Mouse (Mus musculus) forebrain, embryonic 11.5 days (tissue): ENCODE measurements around the gene Fam155a. TPM values are rescaled to one million over a fixed set of nuclear protein-coding genes. Genes with fewer than 3 reads are reported as not detected.

Source experiments
- ATAC-seq: fragments of 200-750 bp; cut with Nextera tagmentation; replicated peaks from 2 replicates; pipeline ENCODE4 v1.8.0; 2017; ENCODE audit warnings: moderate TSS enrichment; ENCODE audit not compliant: low FRiP score
- DNase-seq: peaks from one replicate; pipeline ENCODE4 v3.0.0-alpha.2; 2017; ENCODE audit warnings: low spot score
- H3K27ac ChIP-seq: fragments of 300-500 bp; sonication (generic); 2 replicates; pipeline ENCODE4 v1.5.1; 2014; ENCODE audit warnings: low read depth, low read length
- H3K27me3 ChIP-seq: fragments of 300-500 bp; sonication (generic); 2 replicates; pipeline ENCODE4 v1.6.1; 2014; ENCODE audit warnings: mild to moderate bottlenecking, low read length, mixed read lengths; ENCODE audit not compliant: control insufficient read depth, insufficient read depth
- H3K36me3 ChIP-seq: fragments of 300-500 bp; sonication (generic); 2 replicates; pipeline ENCODE4 v1.6.1; 2014; ENCODE audit warnings: mild to moderate bottlenecking, low read length, moderate library complexity, mixed read lengths; ENCODE audit not compliant: control insufficient read depth, insufficient read depth
- H3K4me1 ChIP-seq: fragments of 300-500 bp; sonication (generic); replicated peaks from 2 replicates; pipeline ENCODE4 v1.6.1; 2014; ENCODE audit warnings: low read length, mixed read lengths; ENCODE audit not compliant: control insufficient read depth, insufficient read depth
- H3K4me2 ChIP-seq: fragments of 300-500 bp; sonication (generic); 2 replicates; pipeline ENCODE4 v1.6.1; 2014; ENCODE audit warnings: low read depth, mild to moderate bottlenecking, low read length, moderate library complexity, mixed read lengths; ENCODE audit not compliant: severe bottlenecking
- H3K4me3 ChIP-seq: fragments of 300-500 bp; sonication (generic); 2 replicates; pipeline ENCODE4 v1.5.1; 2014; ENCODE audit warnings: low read depth, low read length
- H3K9ac ChIP-seq: fragments of 300-500 bp; sonication (generic); 2 replicates; pipeline ENCODE4 v1.6.1; 2014; ENCODE audit warnings: low read length
- H3K9me3 ChIP-seq: fragments of 300-500 bp; sonication (generic); 2 replicates; pipeline ENCODE4 v1.6.1; 2016; ENCODE audit warnings: low read length, mixed read lengths; ENCODE audit not compliant: control insufficient read depth
- WGBS: fragments of 180-500 bp; shearing (Covaris S2); extraction: QIAGEN DNeasy Blood & Tissue Kit; methylation state at CpG from one replicate; pipeline ENCODE4 v1.1.7; 2014; 5-methylcytosine and 5-hydroxymethylcytosine counted together
- polyA plus RNA-seq: library from polyadenylated mRNA; unstranded; fragments of >200 nt; fragmentation: Nextera tagmentation; extraction: Ambion mirVana; gene quantifications from 2 replicates; pipeline ENCODE4 v1.2.1, GENCODE M21; 2014

The Fam155a gene
- polyA plus RNA-seq, 1 experiment from 2014 or later: 3.4 TPM

GRCm38 (mm10) chr8:9303526-9304135, 467.3 kb downstream of the Fam155a start:
- no peak overlapping the region for H3K9ac ChIP-seq
- no peak overlapping the region for H3K4me2 ChIP-seq
- no peak for ATAC-seq
- no peak overlapping the region for H3K4me3 ChIP-seq
- no peaks in the 10 kb centered on the region for H3K27me3 ChIP-seq
- WGBS: 69% methylated on average over 6 of the region's 6 CpGs
- H3K9me3 ChIP-seq: no peaks in the 10 kb centered on the region
- no peaks in the 10 kb centered on the region for H3K36me3 ChIP-seq
- DNase-seq: no peak
- no peaks in the 10 kb centered on the region for H3K4me1 ChIP-seq
- no peak overlapping the region for H3K27ac ChIP-seq

- no peaks in the 10 kb centered on the region for H3K9me3 ChIP-seq
- no peak overlapping the region for H3K4me3 ChIP-seq
- no peak for ATAC-seq
- WGBS: 92% methylated on average over 2 of the region's 2 CpGs
- no peaks in the 10 kb centered on the region for H3K36me3 ChIP-seq
- H3K27ac ChIP-seq: no peak overlapping the region
- H3K9ac ChIP-seq: no peak overlapping the region
- no peak overlapping the region for H3K4me2 ChIP-seq
- H3K4me1 ChIP-seq: no peaks in the 10 kb centered on the region
- H3K27me3 ChIP-seq: no peaks in the 10 kb centered on the region
- no peak for DNase-seq
These were observed 475.9 kb downstream of the Fam155a start for GRCm38 (mm10) chr8:9295046-9295445.

DNA sequence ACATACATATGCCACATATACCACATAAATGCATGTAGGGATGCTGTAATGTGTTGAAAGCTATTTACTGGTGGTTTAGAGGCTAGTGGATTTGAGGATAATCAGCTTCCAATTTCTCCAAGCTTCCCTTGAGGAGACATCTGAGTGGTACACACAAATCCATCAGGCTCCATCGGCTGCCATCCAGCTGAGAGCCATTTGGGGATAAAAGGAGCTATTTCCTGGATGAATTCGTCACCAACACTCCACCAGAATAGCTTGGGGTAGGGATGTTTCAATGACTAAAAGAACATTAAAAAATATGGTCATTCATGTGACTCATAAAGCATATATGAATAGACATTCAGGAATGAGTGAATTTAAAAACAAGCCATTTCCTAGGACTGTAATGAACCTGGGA, 478.4 kb downstream of the Fam155a start:
- no peak overlapping the region for H3K4me3 ChIP-seq
- no peaks in the 10 kb centered on the region for H3K36me3 ChIP-seq
- H3K27me3 ChIP-seq: no peaks in the 10 kb centered on the region
- WGBS: 75% methylated on average over 2 of the region's 2 CpGs
- no peak overlapping the region for H3K9ac ChIP-seq
- ATAC-seq (no peak), DNase-seq (no peak)
- H3K27ac ChIP-seq: no peak overlapping the region
- H3K9me3 ChIP-seq: no peaks in the 10 kb centered on the region
- no peak overlapping the region for H3K4me2 ChIP-seq
- H3K4me1 ChIP-seq: no peaks in the 10 kb centered on the region

DNA sequence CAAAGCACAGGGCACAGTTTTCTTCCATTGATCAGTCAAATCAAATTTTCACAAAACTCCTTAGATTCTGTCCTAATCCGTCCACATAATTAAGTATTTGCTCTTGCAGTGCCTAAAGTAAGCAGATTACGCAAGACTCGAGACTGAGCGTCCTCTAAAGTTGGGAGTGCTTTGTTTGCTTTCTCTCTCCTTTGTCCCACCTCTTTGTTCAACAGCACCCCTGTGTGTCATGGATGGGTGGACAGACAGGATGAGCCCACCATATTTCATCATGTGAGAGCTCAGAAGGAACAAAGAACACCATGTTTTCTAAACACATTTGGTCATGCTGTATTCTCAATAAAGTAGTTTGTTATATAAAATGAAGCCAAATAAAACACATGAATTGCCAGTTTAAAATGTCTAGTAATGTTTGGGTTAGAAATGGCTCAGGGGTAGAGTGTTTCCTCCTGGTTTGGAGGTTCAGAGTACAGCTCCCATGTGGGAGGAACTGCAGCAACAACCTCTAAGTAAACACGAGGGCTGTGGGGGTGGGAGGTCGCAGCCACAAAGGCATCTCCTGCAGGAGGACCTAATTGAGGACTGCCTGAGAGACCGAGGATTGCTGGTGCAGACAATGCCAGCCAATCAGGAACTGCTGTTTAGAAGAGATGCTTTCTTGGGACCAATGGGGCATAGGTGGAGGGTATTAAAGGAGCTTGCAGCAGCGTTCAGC, 482.8 kb downstream of the Fam155a start:
- Histone ChIP-seq H3K4me3 (no peak overlapping the region), H3K27ac (no peak overlapping the region), H3K4me2 (no peak overlapping the region), H3K9me3 (no peaks in the 10 kb centered on the region), H3K27me3 (no peaks in the 10 kb centered on the region), H3K9ac (no peak overlapping the region), H3K4me1 (no peaks in the 10 kb centered on the region), H3K36me3 (no peaks in the 10 kb centered on the region)
- no peak for DNase-seq
- 19% methylated on average over 8 of the region's 8 CpGs for WGBS
- no peak for ATAC-seq

DNA sequence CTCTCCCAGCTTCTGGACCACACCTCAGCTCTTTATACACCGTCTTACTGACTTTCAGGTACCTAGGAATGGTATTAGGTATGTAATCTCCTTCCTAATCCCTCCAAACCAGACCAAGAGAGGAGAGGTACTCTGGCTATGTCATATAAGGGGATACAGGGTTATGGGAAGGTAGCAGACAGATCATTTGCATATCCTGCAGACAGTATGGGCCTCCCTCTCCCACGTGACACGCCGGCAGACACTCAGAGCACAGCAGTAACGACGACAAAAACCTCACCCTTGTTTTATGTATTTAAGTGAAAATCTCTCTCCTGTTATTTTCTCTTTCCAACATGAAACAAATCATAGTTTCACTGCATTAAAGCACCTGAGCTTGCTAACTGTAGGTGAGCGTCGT, 496.8 kb downstream of the Fam155a start:
- Histone ChIP-seq H3K9ac (no peak overlapping the region), H3K4me3 (no peak overlapping the region), H3K4me2 (no peak overlapping the region), H3K4me1 (no peaks in the 10 kb centered on the region), H3K27me3 (no peaks in the 10 kb centered on the region), H3K36me3 (no peaks in the 10 kb centered on the region), H3K9me3 (no peaks in the 10 kb centered on the region), H3K27ac (no peak overlapping the region)
- ATAC-seq (no peak), DNase-seq (no peak)
- 90% methylated on average over 8 of the region's 8 CpGs for WGBS

- Histone ChIP-seq H3K9me3 (no peaks in the 10 kb centered on the region), H3K36me3 (no peaks in the 10 kb centered on the region), H3K27ac (no peak overlapping the region), H3K4me1 (no peaks in the 10 kb centered on the region; the same call in 1 of the 2 replicates), H3K4me2 (no peak overlapping the region), H3K4me3 (no peak overlapping the region), H3K27me3 (no peaks in the 10 kb centered on the region), H3K9ac (no peak overlapping the region)
- no peak for ATAC-seq
- no peak for DNase-seq
- 86% methylated on average over 8 of the region's 8 CpGs for WGBS
These were observed 506.6 kb downstream of the Fam155a start for GRCm38 (mm10) chr8:9264378-9264777.

DNA sequence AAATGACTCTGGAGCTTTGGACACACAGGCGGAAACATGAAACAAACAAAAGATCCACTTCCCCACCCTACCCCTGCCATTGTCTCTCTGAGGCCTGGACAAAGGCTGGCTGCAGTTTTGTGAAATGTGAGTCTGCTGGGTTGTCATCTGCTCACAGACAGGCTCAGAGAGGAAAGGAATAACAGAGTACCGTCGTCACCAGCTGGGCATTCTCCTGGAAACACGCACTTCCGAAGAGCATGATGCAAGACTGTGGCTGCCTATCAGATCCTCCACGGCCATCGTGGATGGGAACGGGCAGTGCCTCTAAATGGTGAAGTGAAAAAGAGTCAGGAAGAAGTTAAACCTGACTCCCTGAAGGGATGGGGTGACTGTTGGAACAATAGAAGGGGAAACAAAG, 509.4 kb downstream of the Fam155a start:
- Histone ChIP-seq H3K4me2 (no peak overlapping the region), H3K4me3 (no peak overlapping the region), H3K9me3 (no peaks in the 10 kb centered on the region), H3K9ac (no peak overlapping the region), H3K27ac (no peak overlapping the region), H3K36me3 (no peaks in the 10 kb centered on the region), H3K27me3 (no peaks in the 10 kb centered on the region), H3K4me1 (no peaks in the 10 kb centered on the region; the same call in 1 of the 2 replicates)
- WGBS: 51% methylated on average over 8 of the region's 8 CpGs
- DNase-seq: no peak
- no peak for ATAC-seq

DNA sequence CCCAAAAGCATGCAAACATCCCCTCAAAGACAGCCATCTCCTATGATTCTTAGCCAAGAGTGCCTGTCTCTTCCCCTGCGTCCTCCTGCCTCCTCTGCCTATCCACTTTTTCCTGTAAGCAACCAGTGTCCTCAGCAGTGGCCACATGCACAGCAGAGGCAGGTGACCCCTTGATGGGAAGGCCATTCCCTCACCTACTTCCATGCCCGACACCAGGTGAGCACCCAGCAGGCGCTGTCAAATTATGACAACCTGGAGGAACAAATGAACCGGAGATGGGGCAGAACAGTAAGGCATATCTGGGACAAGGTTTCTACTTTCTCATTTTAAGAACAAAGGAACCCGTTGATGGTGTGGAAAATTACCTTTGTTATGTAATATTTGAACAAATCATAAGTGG, 515.6 kb downstream of the Fam155a start:
- 93% methylated on average over 5 of the region's 5 CpGs for WGBS
- Histone ChIP-seq H3K4me2 (no peak overlapping the region), H3K9ac (no peak overlapping the region), H3K4me3 (no peak overlapping the region), H3K4me1 (no peaks in the 10 kb centered on the region), H3K9me3 (no peaks in the 10 kb centered on the region), H3K27me3 (no peaks in the 10 kb centered on the region), H3K27ac (no peak overlapping the region), H3K36me3 (no peaks in the 10 kb centered on the region)
- ATAC-seq (no peak), DNase-seq (no peak)

DNA sequence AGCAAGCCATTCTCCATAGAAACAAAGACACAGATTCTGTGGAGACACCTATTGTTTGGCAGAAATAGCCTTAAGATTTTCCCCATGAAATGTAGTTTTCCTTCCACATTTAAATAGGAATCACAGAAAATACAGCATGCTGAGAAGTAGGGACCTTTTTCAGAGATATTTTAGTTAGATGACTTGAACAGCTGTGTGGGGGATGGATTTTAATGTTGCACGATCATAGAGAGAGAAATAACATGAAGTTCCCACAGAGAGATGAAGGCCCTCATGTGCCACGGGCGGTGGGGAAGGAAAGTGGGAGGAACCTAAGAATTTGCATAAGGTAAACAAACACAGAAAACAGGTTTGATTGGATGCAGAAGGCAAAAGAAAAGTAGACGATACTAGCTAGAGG, 518.0 kb downstream of the Fam155a start:
- Histone ChIP-seq H3K36me3 (no peaks in the 10 kb centered on the region), H3K4me2 (no peak overlapping the region), H3K9ac (no peak overlapping the region), H3K4me1 (0 out of 2 replicates have a peak, but pooled peaks cover 2% of the 10 kb centered on the region), H3K27ac (no peak overlapping the region), H3K9me3 (no peaks in the 10 kb centered on the region), H3K4me3 (no peak overlapping the region), H3K27me3 (no peaks in the 10 kb centered on the region)
- WGBS: 83% methylated on average over 4 of the region's 4 CpGs
- no peak for ATAC-seq
- no peak for DNase-seq
